Mouse (Mus musculus): ENCODE measurements around the gene Mfsd2a. TPM values are rescaled to one million over a fixed set of nuclear protein-coding genes. Genes with fewer than 3 reads are reported as not detected.

Mfsd2a gene
- polyA plus RNA-seq, 1 experiment from 2014 or later: 0.64 TPM

DNA sequence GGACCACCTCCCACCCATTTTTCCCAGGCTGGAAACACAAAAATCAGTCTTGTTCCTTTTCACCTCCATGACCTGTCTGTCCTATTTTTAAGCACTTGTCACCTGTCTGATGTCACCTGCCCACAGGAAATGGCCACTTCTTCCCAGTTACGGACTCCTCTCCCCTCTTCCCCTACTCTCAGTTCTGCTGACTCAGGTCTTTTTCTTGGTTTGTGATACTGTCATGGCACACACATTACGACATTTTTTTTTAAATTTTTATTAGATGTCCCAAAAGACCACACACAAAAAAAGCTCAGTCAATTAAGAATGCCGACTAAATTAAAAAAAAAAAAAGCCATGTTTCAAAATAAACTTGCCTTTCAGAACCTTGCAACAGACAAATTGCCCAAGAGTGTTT is 21.5 kb upstream of the Mfsd2a start:
- Histone ChIP-seq H3K4me1 (replicated peaks; ENCODE audit: control insufficient read depth, insufficient read depth, low read length) (0 out of 2 replicates have a peak, but pooled peaks cover 2% of the 10 kb centered on the region), H3K27me3 (replicated peaks; ENCODE audit: control insufficient read depth, insufficient read depth, low read length) (peaks cover 21% of the 10 kb centered on the region), H3K36me3 (ENCODE audit: control insufficient read depth, insufficient read depth, low read length) (no peaks in the 10 kb centered on the region), H3K9me3 (ENCODE audit: control insufficient read depth, low read length) (no peaks in the 10 kb centered on the region), H3K4me2 (no peak overlapping the region), H3K27ac (ENCODE audit: low read depth, low read length) (no peak overlapping the region), H3K4me3 (ENCODE audit: low read depth, low read length) (no peak overlapping the region), H3K9ac (ENCODE audit: low read depth, low read length) (no peak overlapping the region)
- 73% methylated on average over 3 of the region's 3 CpGs for WGBS
- DNase-seq (ENCODE audit: low spot score) (no peak), ATAC-seq (replicated peaks; ENCODE audit: low FRiP score) (no peak)

DNA sequence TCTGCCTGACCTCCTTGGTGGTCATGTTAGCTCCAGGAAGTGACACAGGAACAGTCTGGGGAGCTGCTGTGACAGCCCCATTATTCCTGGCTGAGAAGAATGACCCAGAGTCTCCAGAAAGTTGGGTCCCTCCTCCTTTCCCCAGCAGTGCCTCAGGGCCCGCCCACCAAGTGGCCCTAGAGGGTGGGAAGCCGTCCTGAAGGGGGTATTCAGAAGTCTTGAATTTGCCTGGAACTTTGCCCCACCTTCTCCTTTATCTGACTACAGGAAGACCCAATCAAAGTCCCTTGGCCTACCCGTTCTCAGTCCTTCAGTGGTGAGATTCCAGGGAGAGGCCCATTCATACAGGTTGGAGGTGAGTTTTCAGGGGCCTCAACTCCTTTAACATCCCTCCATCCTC is 20.9 kb upstream of the Mfsd2a start:
- Histone ChIP-seq H3K9me3 (ENCODE audit: control insufficient read depth, low read length) (no peaks in the 10 kb centered on the region), H3K36me3 (ENCODE audit: control insufficient read depth, insufficient read depth, low read length) (no peaks in the 10 kb centered on the region), H3K27me3 (replicated peaks; ENCODE audit: control insufficient read depth, insufficient read depth, low read length) (peaks cover 21% of the 10 kb centered on the region), H3K4me1 (replicated peaks; ENCODE audit: control insufficient read depth, insufficient read depth, low read length) (0 out of 2 replicates have a peak, but pooled peaks cover 2% of the 10 kb centered on the region), H3K4me2 (no peak overlapping the region), H3K27ac (ENCODE audit: low read depth, low read length) (no peak overlapping the region), H3K4me3 (ENCODE audit: low read depth, low read length) (no peak overlapping the region), H3K9ac (ENCODE audit: low read depth, low read length) (no peak overlapping the region)
- DNase-seq (ENCODE audit: low spot score) (no peak), ATAC-seq (replicated peaks; ENCODE audit: low FRiP score) (peak; percentile 24; the same call in 1 of the 2 replicates)
- WGBS: 42% methylated on average over 3 of the region's 3 CpGs

DNA sequence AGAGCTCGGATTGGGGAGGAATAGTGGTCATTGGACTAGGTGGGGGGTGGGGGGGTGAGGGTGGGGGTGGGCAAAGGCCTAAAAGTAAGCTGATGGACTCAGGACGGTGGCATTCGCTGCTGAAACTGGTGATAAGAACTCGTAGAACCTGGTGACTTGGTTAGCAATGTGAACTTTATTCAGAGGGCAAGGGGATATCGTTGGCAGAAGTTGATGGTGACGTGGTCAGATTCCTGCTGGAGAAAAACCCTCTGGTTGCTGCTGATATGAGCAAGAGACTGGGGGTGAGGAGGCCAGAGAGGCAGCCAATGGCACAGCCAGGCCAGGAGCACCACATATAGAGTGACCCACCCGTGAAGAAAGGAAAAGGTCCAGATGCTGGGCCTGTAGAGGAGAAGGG is 20.2 kb upstream of the Mfsd2a start:
- 0 out of 2 replicates have a peak, but pooled peaks cover 2% of the 10 kb centered on the region for H3K4me1 ChIP-seq (replicated peaks; ENCODE audit: control insufficient read depth, insufficient read depth, low read length)
- WGBS: 52% methylated on average over 7 of the region's 7 CpGs
- no peak overlapping the region for H3K9ac ChIP-seq (ENCODE audit: low read depth, low read length)
- H3K36me3 ChIP-seq (ENCODE audit: control insufficient read depth, insufficient read depth, low read length): no peaks in the 10 kb centered on the region
- no peak overlapping the region for H3K27ac ChIP-seq (ENCODE audit: low read depth, low read length)
- no peak overlapping the region for H3K4me2 ChIP-seq
- no peak for DNase-seq (ENCODE audit: low spot score)
- H3K27me3 ChIP-seq (replicated peaks; ENCODE audit: control insufficient read depth, insufficient read depth, low read length): peaks cover 21% of the 10 kb centered on the region
- no peak overlapping the region for H3K4me3 ChIP-seq (ENCODE audit: low read depth, low read length)
- ATAC-seq (replicated peaks; ENCODE audit: low FRiP score): no peak
- H3K9me3 ChIP-seq (ENCODE audit: control insufficient read depth, low read length): no peaks in the 10 kb centered on the region

DNA sequence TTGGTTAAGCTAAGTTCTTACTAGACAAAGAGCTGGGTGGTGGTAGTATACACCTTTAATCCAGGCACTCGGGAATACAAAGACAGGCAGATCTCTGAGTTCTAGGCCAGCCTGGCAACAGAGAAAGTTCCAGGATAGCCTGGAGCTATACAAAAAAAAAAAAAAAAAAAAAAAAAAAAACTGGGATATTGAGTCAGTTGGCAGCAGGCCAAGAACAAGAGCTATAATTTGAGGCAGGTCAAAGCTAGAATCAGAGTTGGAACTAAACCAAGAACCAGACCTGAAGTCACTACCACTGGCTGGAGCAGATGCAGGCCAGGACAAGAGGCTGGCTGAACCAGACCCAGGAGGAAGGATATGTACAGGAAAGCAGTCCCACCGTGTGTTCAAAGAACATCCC is 19.7 kb upstream of the Mfsd2a start:
- no peaks in the 10 kb centered on the region for H3K36me3 ChIP-seq (ENCODE audit: control insufficient read depth, insufficient read depth, low read length)
- H3K4me3 ChIP-seq (ENCODE audit: low read depth, low read length): no peak overlapping the region
- H3K9me3 ChIP-seq (ENCODE audit: control insufficient read depth, low read length): no peaks in the 10 kb centered on the region
- DNase-seq (ENCODE audit: low spot score): no peak
- H3K9ac ChIP-seq (ENCODE audit: low read depth, low read length): no peak overlapping the region
- no peak overlapping the region for H3K27ac ChIP-seq (ENCODE audit: low read depth, low read length)
- WGBS: 78% methylated on average over 2 of the region's 2 CpGs
- H3K4me2 ChIP-seq: no peak overlapping the region
- H3K27me3 ChIP-seq (replicated peaks; ENCODE audit: control insufficient read depth, insufficient read depth, low read length): peaks cover 21% of the 10 kb centered on the region
- H3K4me1 ChIP-seq (replicated peaks; ENCODE audit: control insufficient read depth, insufficient read depth, low read length): 0 out of 2 replicates have a peak, but pooled peaks cover 2% of the 10 kb centered on the region
- ATAC-seq (replicated peaks; ENCODE audit: low FRiP score): no peak

DNA sequence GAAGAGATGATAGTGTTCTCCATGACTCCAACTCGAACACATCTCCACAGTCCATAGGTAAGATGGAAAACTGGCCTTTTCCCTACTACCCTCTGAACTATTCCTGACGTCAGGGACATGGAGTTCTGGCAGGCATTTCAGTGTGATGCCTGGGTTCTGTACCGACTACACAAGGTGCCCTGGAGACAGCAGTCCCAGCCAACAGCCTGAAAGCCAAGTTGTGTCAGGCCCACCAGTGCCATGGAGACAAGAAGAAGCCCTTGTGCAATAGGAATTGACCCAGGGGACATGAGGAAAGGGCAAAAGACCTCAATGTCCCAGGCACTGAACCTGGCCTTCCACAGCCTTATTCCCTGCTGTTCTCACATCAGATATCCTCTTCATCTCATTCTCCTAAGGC is 18.8 kb upstream of the Mfsd2a start:
- no peak overlapping the region for H3K27ac ChIP-seq (ENCODE audit: low read depth, low read length)
- no peak overlapping the region for H3K4me2 ChIP-seq
- H3K4me3 ChIP-seq (ENCODE audit: low read depth, low read length): no peak overlapping the region
- ATAC-seq (replicated peaks; ENCODE audit: low FRiP score) (no peak), DNase-seq (ENCODE audit: low spot score) (no peak)
- 70% methylated on average over 3 of the region's 3 CpGs for WGBS
- H3K27me3 ChIP-seq (replicated peaks; ENCODE audit: control insufficient read depth, insufficient read depth, low read length): peaks cover 21% of the 10 kb centered on the region
- no peaks in the 10 kb centered on the region for H3K9me3 ChIP-seq (ENCODE audit: control insufficient read depth, low read length)
- no peaks in the 10 kb centered on the region for H3K36me3 ChIP-seq (ENCODE audit: control insufficient read depth, insufficient read depth, low read length)
- no peak overlapping the region for H3K9ac ChIP-seq (ENCODE audit: low read depth, low read length)
- H3K4me1 ChIP-seq (replicated peaks; ENCODE audit: control insufficient read depth, insufficient read depth, low read length): 0 out of 2 replicates have a peak, but pooled peaks cover 2% of the 10 kb centered on the region

DNA sequence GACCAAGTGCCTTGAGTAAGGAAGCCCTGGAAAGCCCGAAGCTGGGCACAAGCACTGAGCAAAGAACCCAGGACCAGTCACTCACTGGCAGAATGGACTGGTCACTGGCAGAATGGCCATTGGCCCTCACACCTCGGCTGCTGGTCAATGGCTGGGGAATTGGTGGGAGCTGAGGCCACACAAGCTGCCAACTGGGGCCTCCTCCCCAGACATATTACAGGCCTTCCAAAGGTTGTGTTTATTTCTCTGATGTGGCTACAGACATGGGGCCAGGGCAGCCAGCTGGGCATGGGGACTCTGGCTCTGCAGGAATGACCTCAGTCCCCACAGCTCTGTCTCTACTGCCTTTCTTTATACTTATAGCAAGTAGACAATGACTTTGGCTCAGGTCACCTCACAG is 17.9 kb upstream of the Mfsd2a start:
- Histone ChIP-seq H3K9ac (ENCODE audit: low read depth, low read length) (no peak overlapping the region), H3K36me3 (ENCODE audit: control insufficient read depth, insufficient read depth, low read length) (no peaks in the 10 kb centered on the region), H3K4me3 (ENCODE audit: low read depth, low read length) (no peak overlapping the region), H3K4me2 (no peak overlapping the region), H3K9me3 (ENCODE audit: control insufficient read depth, low read length) (no peaks in the 10 kb centered on the region), H3K27ac (ENCODE audit: low read depth, low read length) (no peak overlapping the region), H3K27me3 (replicated peaks; ENCODE audit: control insufficient read depth, insufficient read depth, low read length) (peaks cover 16% of the 10 kb centered on the region), H3K4me1 (replicated peaks; ENCODE audit: control insufficient read depth, insufficient read depth, low read length) (0 out of 2 replicates have a peak, but pooled peaks cover 2% of the 10 kb centered on the region)
- 74% methylated on average over 2 of the region's 2 CpGs for WGBS
- DNase-seq (ENCODE audit: low spot score) (no peak), ATAC-seq (replicated peaks; ENCODE audit: low FRiP score) (no peak)

DNA sequence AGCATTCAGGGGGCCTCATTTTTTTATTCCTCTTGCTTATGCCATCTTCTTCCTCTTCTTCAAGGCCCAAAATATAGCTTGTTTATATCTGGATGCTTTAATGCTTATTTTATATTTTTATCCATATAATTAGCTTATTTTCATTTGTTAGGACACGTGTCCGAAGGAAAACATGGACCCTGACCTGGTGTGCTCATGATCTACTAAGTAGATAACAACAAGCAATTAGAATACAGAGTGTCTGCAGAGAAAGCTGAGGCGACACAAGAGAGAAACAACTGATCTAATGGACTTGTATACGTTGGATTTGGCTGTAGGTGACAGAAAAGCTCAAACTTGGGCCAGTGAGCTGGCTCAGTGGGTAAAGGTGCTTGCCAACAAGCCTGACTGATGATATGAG is 15.9 kb upstream of the Mfsd2a start:
- H3K4me1 ChIP-seq (replicated peaks; ENCODE audit: control insufficient read depth, insufficient read depth, low read length): no peaks in the 10 kb centered on the region

DNA sequence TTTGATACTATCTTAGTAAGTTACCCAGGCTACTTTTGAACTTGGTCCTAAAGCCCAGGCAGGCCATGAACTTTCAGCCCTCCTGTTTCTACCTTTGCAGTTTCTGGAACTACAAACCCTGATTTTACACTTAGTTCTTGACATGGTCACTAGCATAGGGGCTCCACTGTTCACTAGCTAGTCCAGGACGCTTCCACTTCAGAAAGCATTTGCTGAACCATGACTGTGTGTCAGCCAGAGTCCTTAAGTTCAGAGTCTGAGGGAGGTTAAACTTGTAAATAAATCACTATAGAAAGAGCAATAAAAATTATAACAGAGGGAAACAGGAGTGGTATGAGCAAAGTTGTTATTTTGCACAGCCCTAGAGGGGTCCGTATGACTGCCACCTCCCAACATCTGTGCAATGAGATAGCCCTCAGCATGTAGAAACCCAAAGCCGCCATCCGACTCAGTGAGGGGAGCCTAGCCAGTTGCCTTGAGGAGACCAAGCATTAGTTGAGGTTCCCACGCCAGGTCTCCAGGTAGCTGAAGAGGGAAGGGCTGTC is 14.1 kb upstream of the Mfsd2a start:
- 81% methylated on average over 5 of the region's 5 CpGs for WGBS
- H3K27me3 ChIP-seq (replicated peaks; ENCODE audit: control insufficient read depth, insufficient read depth, low read length): peaks cover 6% of the 10 kb centered on the region; the same call in 1 of the 2 replicates
- H3K9ac ChIP-seq (ENCODE audit: low read depth, low read length): no peak overlapping the region
- ATAC-seq (replicated peaks; ENCODE audit: low FRiP score): no peak
- no peak for DNase-seq (ENCODE audit: low spot score)
- H3K27ac ChIP-seq (ENCODE audit: low read depth, low read length): no peak overlapping the region
- H3K4me3 ChIP-seq (ENCODE audit: low read depth, low read length): no peak overlapping the region
- H3K4me2 ChIP-seq: no peak overlapping the region
- H3K36me3 ChIP-seq (ENCODE audit: control insufficient read depth, insufficient read depth, low read length): no peaks in the 10 kb centered on the region
- no peaks in the 10 kb centered on the region for H3K9me3 ChIP-seq (ENCODE audit: control insufficient read depth, low read length)
- no peaks in the 10 kb centered on the region for H3K4me1 ChIP-seq (replicated peaks; ENCODE audit: control insufficient read depth, insufficient read depth, low read length)

More for the DNA sequence above, 15.9 kb upstream of the Mfsd2a start:
- Histone ChIP-seq H3K36me3 (ENCODE audit: control insufficient read depth, insufficient read depth, low read length) (no peaks in the 10 kb centered on the region), H3K4me2 (no peak overlapping the region), H3K27ac (ENCODE audit: low read depth, low read length) (no peak overlapping the region), H3K4me3 (ENCODE audit: low read depth, low read length) (no peak overlapping the region), H3K9me3 (ENCODE audit: control insufficient read depth, low read length) (no peaks in the 10 kb centered on the region), H3K9ac (ENCODE audit: low read depth, low read length) (no peak overlapping the region), H3K27me3 (replicated peaks; ENCODE audit: control insufficient read depth, insufficient read depth, low read length) (peaks cover 5% of the 10 kb centered on the region; the same call in 1 of the 2 replicates)
- DNase-seq (ENCODE audit: low spot score): no peak
- no peak for ATAC-seq (replicated peaks; ENCODE audit: low FRiP score)
- WGBS: 71% methylated on average over 4 of the region's 4 CpGs

DNA sequence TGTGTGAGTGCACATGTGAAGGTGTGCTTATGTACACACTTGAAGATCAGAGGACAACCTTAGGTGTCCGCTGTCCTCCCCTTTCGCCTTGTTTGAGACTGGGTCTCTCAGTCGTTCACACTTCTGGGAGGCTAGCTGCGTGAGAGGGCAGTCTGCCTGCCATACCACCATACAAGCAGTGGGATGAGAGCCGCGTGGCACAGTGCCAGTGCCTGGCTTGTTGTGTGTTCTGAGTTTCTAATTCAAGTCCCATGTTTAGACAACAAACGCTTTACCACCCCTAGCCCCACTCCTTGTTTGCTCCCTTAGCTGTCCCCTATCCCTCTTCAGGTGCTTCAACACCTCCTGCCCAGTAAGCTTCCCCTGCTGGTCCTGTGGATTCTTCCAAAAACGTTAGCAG is 11.1 kb upstream of the Mfsd2a start:
- no peaks in the 10 kb centered on the region for H3K4me1 ChIP-seq (replicated peaks; ENCODE audit: control insufficient read depth, insufficient read depth, low read length)
- H3K4me2 ChIP-seq: no peak overlapping the region
- DNase-seq (ENCODE audit: low spot score): no peak
- H3K9ac ChIP-seq (ENCODE audit: low read depth, low read length): no peak overlapping the region
- H3K27me3 ChIP-seq (replicated peaks; ENCODE audit: control insufficient read depth, insufficient read depth, low read length): peaks cover 7% of the 10 kb centered on the region; the same call in 1 of the 2 replicates
- WGBS: 67% methylated on average over 8 of the region's 8 CpGs
- no peaks in the 10 kb centered on the region for H3K36me3 ChIP-seq (ENCODE audit: control insufficient read depth, insufficient read depth, low read length)
- H3K27ac ChIP-seq (ENCODE audit: low read depth, low read length): no peak overlapping the region
- H3K9me3 ChIP-seq (ENCODE audit: control insufficient read depth, low read length): no peaks in the 10 kb centered on the region
- no peak for ATAC-seq (replicated peaks; ENCODE audit: low FRiP score)
- no peak overlapping the region for H3K4me3 ChIP-seq (ENCODE audit: low read depth, low read length)

Measured in liver, embryonic 11.5 days (tissue).